Mouse (Mus musculus) heart, postnatal 0 days (tissue): ENCODE results near the gene Tbc1d16. TPM values are rescaled to one million over a fixed set of nuclear protein-coding genes. Genes with fewer than 3 reads are reported as not detected.

Source experiments
- ATAC-seq: fragments of 200-750 bp; cut with Nextera tagmentation; 2 replicates; pipeline ENCODE4 v1.8.0; 2017; ENCODE audit warnings: low read depth, moderate number of reproducible peaks, moderate library complexity; ENCODE audit not compliant: insufficient read depth
- DNase-seq: peaks from one replicate; pipeline ENCODE4 v3.0.0-alpha.2; 2016; ENCODE audit warnings: low spot score
- H3K27ac ChIP-seq: fragments of 300-500 bp; sonication (generic); 2 replicates; pipeline ENCODE4 v1.5.1; 2014; ENCODE audit warnings: low read depth, mild to moderate bottlenecking
- H3K27me3 ChIP-seq: fragments of 300-500 bp; sonication (generic); 2 replicates; pipeline ENCODE4 v1.6.1; 2014; ENCODE audit warnings: low read length, mixed read lengths; ENCODE audit not compliant: control insufficient read depth, insufficient read depth
- H3K36me3 ChIP-seq: fragments of 300-500 bp; sonication (generic); replicated peaks from 2 replicates; pipeline ENCODE4 v1.6.1; 2014; ENCODE audit warnings: low read length, mixed read lengths; ENCODE audit not compliant: control insufficient read depth, insufficient read depth
- H3K4me1 ChIP-seq: fragments of 300-500 bp; sonication (generic); 2 replicates; pipeline ENCODE4 v1.6.1; 2014; ENCODE audit warnings: antibody characterized with exemption; ENCODE audit not compliant: control insufficient read depth, insufficient read depth
- H3K4me2 ChIP-seq: fragments of 300-500 bp; sonication (generic); 2 replicates; pipeline ENCODE4 v1.6.1; 2014; ENCODE audit warnings: low read depth, mild to moderate bottlenecking, low read length, moderate library complexity
- H3K4me3 ChIP-seq: fragments of 300-500 bp; sonication (generic); 2 replicates; pipeline ENCODE4 v1.5.1; 2014; ENCODE audit warnings: low read depth, low read length
- H3K9ac ChIP-seq: fragments of 300-500 bp; sonication (generic); replicated peaks from 2 replicates; pipeline ENCODE4 v1.6.1; 2014; ENCODE audit warnings: low read depth, low read length, mixed read lengths
- H3K9me3 ChIP-seq: fragments of 300-500 bp; sonication (generic); replicated peaks from 2 replicates; pipeline ENCODE4 v1.6.1; 2016; ENCODE audit warnings: low read length; ENCODE audit not compliant: control insufficient read depth
- CTCF ChIP-seq: IDR thresholded peaks from 2 replicates; pipeline ENCODE4 v1.5.1; 2016; ENCODE audit warnings: antibody characterized with exemption, control low read depth, low read depth
- EP300 ChIP-seq: IDR thresholded peaks from 2 replicates; pipeline ENCODE4 v1.6.1; 2016; ENCODE audit warnings: antibody characterized with exemption, low read depth
- WGBS: fragments of 180-500 bp; shearing (Covaris S2); extraction: QIAGEN DNeasy Blood & Tissue Kit; methylation state at CpG from one replicate; pipeline ENCODE4 v1.1.7; 2014; 5-methylcytosine and 5-hydroxymethylcytosine counted together
- polyA plus RNA-seq: library from polyadenylated mRNA; unstranded; fragments of >200 nt; fragmentation: Nextera tagmentation; extraction: Ambion mirVana; gene quantifications from 2 replicates; pipeline ENCODE4 v1.2.1, GENCODE M21; 2015
- total RNA-seq: library from RNA; depleted of rRNA; stranded (reverse); fragments of >200 nt; gene quantifications from 2 replicates; pipeline ENCODE4 v1.2.3, GENCODE M21; 2014; ENCODE audit warnings: low replicate concordance

Gene Tbc1d16
- total and polyA plus RNA-seq, 2 experiments from 2014 or later = 12.9 to 50.8 TPM

DNA sequence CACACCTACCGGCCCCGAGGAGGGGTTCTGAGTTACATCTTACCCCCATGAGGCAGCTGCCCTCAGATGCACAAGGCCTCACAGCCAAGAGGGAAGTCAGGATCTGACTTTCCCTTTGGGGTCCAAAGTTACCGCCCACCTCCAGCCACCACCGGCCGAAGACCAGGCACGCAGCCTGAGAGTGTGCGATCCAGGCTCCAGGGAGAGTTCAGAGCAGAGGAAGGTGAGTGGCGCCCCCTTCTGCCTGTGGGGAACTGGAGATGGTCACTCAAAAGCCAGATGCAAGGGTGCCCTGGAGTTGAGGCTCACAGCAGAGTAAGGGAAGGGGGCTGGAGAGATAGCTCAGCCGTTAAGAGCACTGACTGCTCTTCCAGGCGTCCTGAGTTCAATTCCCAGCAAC, 22.6 kb downstream of the Tbc1d16 start:
- peaks cover 18% of the 10 kb centered on the region for H3K36me3 ChIP-seq
- H3K9me3 ChIP-seq = no peaks in the 10 kb centered on the region
- no peaks in the 10 kb centered on the region for H3K27me3 ChIP-seq
- DNase-seq (no peak), ATAC-seq (no peak)
- 84% methylated on average over 10 of the region's 10 CpGs for WGBS
- H3K4me3 ChIP-seq = no peak overlapping the region
- H3K27ac ChIP-seq = no peak overlapping the region
- no peak overlapping the region for H3K9ac ChIP-seq
- H3K4me2 ChIP-seq = no peak overlapping the region
- H3K4me1 ChIP-seq = peaks cover 12% of the 10 kb centered on the region
- TF ChIP-seq EP300 (no peak), CTCF (no peak; the same call in 1 of the 2 replicates)

DNA sequence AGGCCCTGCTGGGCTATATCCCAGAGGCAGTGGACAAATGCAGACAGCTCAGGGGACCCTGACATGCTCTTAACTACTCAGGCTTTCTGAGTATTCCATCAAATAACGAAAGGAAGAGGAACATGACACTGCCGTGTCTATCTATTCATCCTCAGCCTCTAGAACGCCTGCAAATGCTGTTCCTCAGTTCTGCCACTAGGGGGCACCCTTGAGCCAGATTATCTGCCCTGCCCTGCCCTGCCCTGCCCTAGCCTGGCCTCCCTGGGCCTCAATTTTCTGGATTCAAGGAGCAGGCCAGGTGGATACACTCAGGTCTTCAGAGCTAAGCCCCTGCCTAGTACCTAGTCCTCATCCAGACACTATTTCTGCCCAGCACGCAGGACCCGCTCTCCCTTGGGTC, 24.9 kb downstream of the Tbc1d16 start:
- H3K9ac ChIP-seq = no peak overlapping the region
- WGBS = 43% methylated on average over 5 of the region's 5 CpGs
- no peaks in the 10 kb centered on the region for H3K9me3 ChIP-seq
- H3K36me3 ChIP-seq = peaks cover 25% of the 10 kb centered on the region
- ATAC-seq (peak; percentile 37; the same call in 1 of the 2 replicates), DNase-seq (no peak)
- H3K4me1 ChIP-seq = no peaks in the 10 kb centered on the region
- H3K27me3 ChIP-seq = no peaks in the 10 kb centered on the region
- no peak overlapping the region for H3K4me3 ChIP-seq
- TF ChIP-seq EP300 = no peak
- TF ChIP-seq CTCF = peak; percentile 83
- H3K4me2 ChIP-seq = no peak overlapping the region
- H3K27ac ChIP-seq = no peak overlapping the region

GRCm38 (mm10) chr11:119199233-119199601, 29.1 kb downstream of the Tbc1d16 start:
- Histone ChIP-seq H3K4me1 (no peaks in the 10 kb centered on the region), H3K4me3 (no peak overlapping the region), H3K36me3 (0 out of 2 replicates have a peak, but pooled peaks cover 7% of the 10 kb centered on the region), H3K4me2 (no peak overlapping the region), H3K27ac (no peak overlapping the region), H3K9me3 (no peaks in the 10 kb centered on the region), H3K9ac (no peak overlapping the region), H3K27me3 (no peaks in the 10 kb centered on the region)
- no peak for TF ChIP-seq CTCF
- no peak for TF ChIP-seq EP300
- DNase-seq = no peak
- ATAC-seq = no peak
- WGBS = 75% methylated on average over 4 of the region's 4 CpGs

DNA sequence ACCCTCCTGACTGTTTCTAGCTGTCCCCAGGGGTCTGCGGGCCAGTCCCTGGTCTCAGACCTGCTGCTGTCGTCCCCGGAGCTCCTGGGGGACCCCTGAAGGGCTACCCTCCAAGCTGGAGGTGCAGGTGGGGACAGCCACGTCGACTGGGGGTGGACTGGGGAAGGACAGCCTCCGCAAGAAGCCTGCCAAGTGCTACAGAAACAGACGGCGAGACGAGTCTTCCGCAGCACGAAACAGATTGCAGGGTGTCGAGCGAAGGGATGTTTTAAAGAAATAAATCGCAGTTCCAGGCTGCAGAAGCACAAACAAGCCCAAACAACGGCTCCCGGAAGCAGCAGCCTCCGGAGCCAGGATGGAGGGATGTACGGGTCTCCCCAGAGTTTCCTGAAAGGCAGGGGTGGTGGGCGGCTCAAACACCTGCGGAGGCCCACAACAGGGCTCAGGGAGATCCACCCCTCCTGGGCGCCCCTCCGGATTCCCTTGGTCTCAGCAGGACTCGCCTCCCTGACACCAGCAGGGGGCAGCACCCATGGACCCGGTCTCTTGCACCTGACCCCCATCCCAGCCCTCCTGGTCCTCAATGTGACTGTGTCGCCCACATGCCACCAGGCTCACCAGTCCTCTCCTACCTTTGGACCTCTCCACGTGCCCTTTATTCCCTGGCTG, 29.6 kb downstream of the Tbc1d16 start:
- H3K4me1 ChIP-seq = no peaks in the 10 kb centered on the region
- H3K9ac ChIP-seq = no peak overlapping the region
- ATAC-seq (no peak), DNase-seq (no peak)
- no peaks in the 10 kb centered on the region for H3K27me3 ChIP-seq
- 55% methylated on average over 26 of the region's 26 CpGs for WGBS
- H3K36me3 ChIP-seq = 0 out of 2 replicates have a peak, but pooled peaks cover 7% of the 10 kb centered on the region
- no peak overlapping the region for H3K4me3 ChIP-seq
- no peak overlapping the region; the same call in 1 of the 2 replicates for H3K27ac ChIP-seq
- TF ChIP-seq EP300 (no peak), CTCF (peak; percentile 38)
- H3K9me3 ChIP-seq = no peaks in the 10 kb centered on the region
- no peak overlapping the region for H3K4me2 ChIP-seq

- Histone ChIP-seq H3K9me3 (no peaks in the 10 kb centered on the region), H3K4me2 (no peak overlapping the region), H3K9ac (no peak overlapping the region), H3K27me3 (no peaks in the 10 kb centered on the region), H3K36me3 (0 out of 2 replicates have a peak, but pooled peaks cover 7% of the 10 kb centered on the region), H3K27ac (no peak overlapping the region; the same call in 1 of the 2 replicates), H3K4me1 (no peaks in the 10 kb centered on the region), H3K4me3 (no peak overlapping the region)
- TF ChIP-seq CTCF = no peak
- TF ChIP-seq EP300 = no peak
- WGBS = 77% methylated on average over 18 of the region's 18 CpGs
- ATAC-seq (peak; percentile 54; the same call in 1 of the 2 replicates), DNase-seq (no peak)
Measured at GRCm38 (mm10) chr11:119197618-119198563, 30.4 kb downstream of the Tbc1d16 start.
